Mouse (Mus musculus) lung, postnatal 4 days (tissue): ENCODE data around the gene Spaca9.
A peak's percentile ranks its signal among the peaks of the same experiment; 100 is the strongest.

Source experiments
- DNase-seq, 2 experiments: peaks; one replicate each; pipeline ENCODE4 v3.0.0; 2021

Spaca9 gene

GRCm38 (mm10) chr2:28699361-28700335 is at the start of gene Spaca9, which contains the start of gene Ak8:
TSS of gene Spaca9 (minus strand) at chr2:28699727.
TSS of gene Ak8 (plus strand) at chr2:28700164.
- DNase-seq = peak; percentile 90

- no peak for DNase-seq
These were observed 48.2 kb upstream of the Spaca9 start for GRCm38 (mm10) chr2:28747705-28748104.

- DNase-seq = peak; percentile 59 to 81
These were observed 47.3 kb upstream of the Spaca9 start for GRCm38 (mm10) chr2:28746682-28747332.

- no peak for DNase-seq
These were observed 43.2 kb upstream of the Spaca9 start for GRCm38 (mm10) chr2:28742701-28743100.

- no peak for DNase-seq
These were observed 40.6 kb upstream of the Spaca9 start for GRCm38 (mm10) chr2:28740159-28740558.

GRCm38 (mm10) chr2:28737112-28737511 is 37.6 kb upstream of the Spaca9 start:
- DNase-seq = no peak

- DNase-seq = no peak
These were observed 31.1 kb upstream of the Spaca9 start for GRCm38 (mm10) chr2:28730676-28731075.

- no peak for DNase-seq
These were observed 28.4 kb upstream of the Spaca9 start for GRCm38 (mm10) chr2:28727786-28728404.

- DNase-seq = peak; percentile 28 to 58
These were observed 24.4 kb upstream of the Spaca9 start for GRCm38 (mm10) chr2:28723912-28724311.

GRCm38 (mm10) chr2:28722419-28722818 is 22.9 kb upstream of the Spaca9 start:
- no peak for DNase-seq

- no peak for DNase-seq
These were observed 13.5 kb upstream of the Spaca9 start for GRCm38 (mm10) chr2:28713036-28713435.

- no peak for DNase-seq
These were observed 7.3 kb upstream of the Spaca9 start for GRCm38 (mm10) chr2:28706787-28707186.

- no peak for DNase-seq
These were observed 6.6 kb upstream of the Spaca9 start for GRCm38 (mm10) chr2:28706106-28706636.

GRCm38 (mm10) chr2:28701646-28702262 is 2.2 kb upstream of the Spaca9 start:
- DNase-seq = no peak

GRCm38 (mm10) chr2:28698566-28698965 is 961 bp downstream of the Spaca9 start:
- DNase-seq = peak in 1 of 2 experiments; percentile 25

- DNase-seq = no peak
These were observed 6.8 kb downstream of the Spaca9 start for GRCm38 (mm10) chr2:28692692-28693091.

GRCm38 (mm10) chr2:28688431-28688830 is 11.1 kb downstream of the Spaca9 start:
- peak; percentile 40 to 60 for DNase-seq

- DNase-seq = no peak
These were observed 13.6 kb downstream of the Spaca9 start for GRCm38 (mm10) chr2:28685895-28686294.

- no peak for DNase-seq
These were observed 17.8 kb downstream of the Spaca9 start for GRCm38 (mm10) chr2:28681718-28682117.

- DNase-seq = peak in 1 of 2 experiments; percentile 38
These were observed 18.8 kb downstream of the Spaca9 start for GRCm38 (mm10) chr2:28680710-28681109.

GRCm38 (mm10) chr2:28676005-28676404 is 23.5 kb downstream of the Spaca9 start:
- no peak for DNase-seq

- DNase-seq = no peak
These were observed 28.1 kb downstream of the Spaca9 start for GRCm38 (mm10) chr2:28671438-28671837.

- no peak for DNase-seq
These were observed 33.7 kb downstream of the Spaca9 start for GRCm38 (mm10) chr2:28665818-28666217.
